Mouse (Mus musculus) left cerebral cortex, adult 18-20 months (tissue): ENCODE measurements around the gene Gcnt2. TPM values are rescaled to one million over a fixed set of nuclear protein-coding genes. Genes with fewer than 3 reads are reported as not detected.
A peak's percentile ranks its signal among the peaks of the same experiment; 100 is the strongest.
"Not testable (repeated sequence)": the region's sequence is repeated elsewhere in the genome, so short reads cannot be mapped to it uniquely, and the experiment has no call there.

Source experiments
- DNase-seq, 2 experiments: peaks; one replicate each; pipeline ENCODE4 v3.0.0; 2021 to 2022; ENCODE audit warnings: low spot score in 2 of 2, mixed read lengths in 1 of 2
- microRNA-seq, 2 experiments: library from miRNA; unstranded; fragments of <30 nt; microRNA quantifications; one replicate each; pipeline ENCODE4 v1.2.0; 2021
- total RNA-seq, 2 experiments: library from RNA; stranded (reverse); gene quantifications; 2 replicates each; pipeline ENCODE4 v1.2.3; 2021

Gene Gcnt2
- total RNA-seq, 2 experiments from 2014 or later: 21.5 to 26.9 TPM

GRCm38 (mm10) chr13:40987608-40988303 is 128.2 kb downstream of the Gcnt2 start:
- DNase-seq: not testable (repeated sequence)

GRCm38 (mm10) chr13:40988418-40988817 is 128.9 kb downstream of the Gcnt2 start:
- DNase-seq: no peak

- no peak for DNase-seq
Observed at GRCm38 (mm10) chr13:40994487-40995263, 135.1 kb downstream of the Gcnt2 start.

- not testable (repeated sequence) for DNase-seq
Observed at GRCm38 (mm10) chr13:40998537-40998936, 139.0 kb downstream of the Gcnt2 start.

- DNase-seq: peak in 1 of 2 experiments; percentile 11
Observed at GRCm38 (mm10) chr13:41000140-41000925, 140.8 kb downstream of the Gcnt2 start.

GRCm38 (mm10) chr13:41000926-41001639 is 141.5 kb downstream of the Gcnt2 start, which contains the start of gene Pak1ip1:
Gene Pak1ip1, plus strand, starts transcription at chr13:41001023.
- DNase-seq: peak; percentile 93

GRCm38 (mm10) chr13:41002001-41002400 is 142.4 kb downstream of the Gcnt2 start:
- DNase-seq: no peak

- DNase-seq: no peak
Observed at GRCm38 (mm10) chr13:41006244-41006643, 146.7 kb downstream of the Gcnt2 start.

GRCm38 (mm10) chr13:41008271-41008670 is 148.7 kb downstream of the Gcnt2 start:
- DNase-seq: no peak

- no peak for DNase-seq
Observed at GRCm38 (mm10) chr13:41008946-41009345, 149.4 kb downstream of the Gcnt2 start.

Small RNA genes within 50 kb of the gene (microRNA-seq; reads per million reads assigned to microRNA genes)
- gene Mir5124a: 0 reads per million in 2 experiments

Other genes starting within 250 kb of the Gcnt2 start
- gene Tfap2a, start 121.4 kb upstream of the Gcnt2 start, total RNA-seq: under 1 TPM; 0.67 to 0.87 TPM
- 10 to 100 TPM; 40.1 to 41.5 TPM for gene Pak1ip1, start 141.3 kb downstream of the Gcnt2 start, total RNA-seq
- 10 to 100 TPM; 52.6 to 58.6 TPM for gene Tmem14c, start 156.5 kb downstream of the Gcnt2 start, total RNA-seq
- gene Mak, start 220.0 kb downstream of the Gcnt2 start, total RNA-seq: 1 to 10 TPM; 2.9 to 3.0 TPM